Mouse (Mus musculus) CH12.LX (cell line): Measurements from ENCODE around the gene Rangrf. TPM values are rescaled to one million over a fixed set of nuclear protein-coding genes. Genes with fewer than 3 reads are reported as not detected.

Experiments used
- DNase-seq: peaks from one replicate; pipeline ENCODE4 v3.0.0-alpha.2; 2013; ENCODE audit errors: extremely low read depth
- H3K27ac ChIP-seq: 2 replicates; pipeline ENCODE4 v1.5.1; 2012; ENCODE audit warnings: low read depth, mild to moderate bottlenecking, control low read depth, moderate library complexity; ENCODE audit not compliant: insufficient read depth
- H3K27me3 ChIP-seq: replicated peaks from 2 replicates; pipeline ENCODE3; 2012; ENCODE audit warnings: inconsistent platforms
- H3K36me3 ChIP-seq, 2 experiments: replicated peaks in 1 of 2; 2 replicates each; pipeline versions ENCODE3 to v1.6.1; 2012; ENCODE audit warnings: inconsistent platforms in 1 of 2, low read length in 1 of 2, mild to moderate bottlenecking in 1 of 2, mixed read lengths in 1 of 2, moderate library complexity in 1 of 2; ENCODE audit not compliant: control insufficient read depth in 1 of 2, insufficient read depth in 1 of 2
- H3K4me1 ChIP-seq, 2 experiments: 2 replicates each; pipeline ENCODE4 v1.6.1; 2012; ENCODE audit warnings: inconsistent platforms in 1 of 2, moderate library complexity in 1 of 2; ENCODE audit not compliant: insufficient read depth in 2 of 2, control insufficient read depth in 1 of 2
- H3K4me2 ChIP-seq: 2 replicates; pipeline ENCODE4 v1.6.1; 2012; ENCODE audit warnings: low read depth, mild to moderate bottlenecking, control low read depth; ENCODE audit not compliant: poor library complexity, insufficient read depth, severe bottlenecking
- H3K4me3 ChIP-seq, 3 experiments: fragments of 150-350 bp in 1 of 3; sonication (generic) in 1 of 3; replicated peaks in 1 of 3; 2 replicates each; pipeline versions ENCODE3 to v1.5.1; 2011 to 2012; ENCODE audit warnings: low read depth in 2 of 3, low read length in 2 of 3, mild to moderate bottlenecking in 2 of 3, moderate library complexity in 2 of 3, control low read depth in 1 of 3, improper control_type of control experiment in 1 of 3, inconsistent platforms in 1 of 3, mixed read lengths in 1 of 3; ENCODE audit not compliant: poor library complexity in 1 of 3
- H3K79me2 ChIP-seq: replicated peaks from 2 replicates; pipeline ENCODE4 v1.6.1; 2012; ENCODE audit warnings: mild to moderate bottlenecking, moderate library complexity; ENCODE audit not compliant: control insufficient read depth, poor library complexity, insufficient read depth, severe bottlenecking; ENCODE audit errors: extremely low read depth
- H3K9ac ChIP-seq: 2 replicates; pipeline ENCODE4 v1.6.1; 2012; ENCODE audit warnings: low read depth, mild to moderate bottlenecking, control low read depth, moderate library complexity; ENCODE audit not compliant: insufficient read depth
- H3K9me3 ChIP-seq: replicated peaks from 2 replicates; pipeline ENCODE3; 2012; ENCODE audit warnings: low read length, inconsistent platforms, mixed read lengths
- BHLHE40 ChIP-seq: IDR thresholded peaks from 2 replicates; pipeline ENCODE4 v1.6.1; 2011; ENCODE audit warnings: mild to moderate bottlenecking, low read depth, low read length, improper control_type of control experiment
- CHD2 ChIP-seq: IDR thresholded peaks from 2 replicates; pipeline ENCODE4 v1.6.1; 2011; ENCODE audit warnings: low read length, improper control_type of control experiment
- CTCF ChIP-seq, 2 experiments: IDR thresholded peaks in 1 of 2; conservative IDR thresholded peaks in 1 of 2; 2 replicates each; pipeline ENCODE4 v1.5.1; 2011 to 2012; ENCODE audit warnings: low read depth in 2 of 2, low read length in 2 of 2, improper control_type of control experiment in 1 of 2, inconsistent platforms in 1 of 2, mild to moderate bottlenecking in 1 of 2, moderate library complexity in 1 of 2
- E2F4 ChIP-seq: IDR thresholded peaks from 2 replicates; pipeline ENCODE4 v1.6.1; 2011; ENCODE audit warnings: low read depth, low read length, improper control_type of control experiment; ENCODE audit not compliant: insufficient replicate concordance
- ELF1 ChIP-seq: IDR thresholded peaks from 2 replicates; pipeline ENCODE4 v1.6.1; 2014; ENCODE audit warnings: low read depth, mild to moderate bottlenecking, inconsistent platforms, low read length, improper control_type of control experiment
- EP300 ChIP-seq: IDR thresholded peaks from 2 replicates; pipeline ENCODE4 v1.6.1; 2011; ENCODE audit warnings: low read length, improper control_type of control experiment
- ETS1 ChIP-seq: conservative IDR thresholded peaks from 2 replicates; pipeline ENCODE4 v1.6.1; 2012; ENCODE audit warnings: low read depth, mild to moderate bottlenecking, inconsistent platforms, low read length, improper control_type of control experiment, moderate library complexity
- GABPA ChIP-seq: IDR thresholded peaks from 2 replicates; pipeline ENCODE4 v1.6.1; 2012; ENCODE audit warnings: low read depth, low read length, improper control_type of control experiment, inconsistent platforms; ENCODE audit not compliant: insufficient replicate concordance
- HCFC1 ChIP-seq: IDR thresholded peaks from 2 replicates; pipeline ENCODE4 v1.6.1; 2012; ENCODE audit warnings: low read depth, mild to moderate bottlenecking, inconsistent platforms, low read length, improper control_type of control experiment
- IRF4 ChIP-seq: IDR thresholded peaks from 2 replicates; pipeline ENCODE4 v1.6.1; 2014; ENCODE audit warnings: low read depth, mild to moderate bottlenecking, inconsistent platforms, low read length, improper control_type of control experiment
- JUN ChIP-seq: IDR thresholded peaks from 2 replicates; pipeline ENCODE4 v1.6.1; 2011; ENCODE audit warnings: low read depth, mild to moderate bottlenecking, low read length, improper control_type of control experiment, moderate library complexity; ENCODE audit not compliant: insufficient read depth
- JUND ChIP-seq: conservative IDR thresholded peaks from 2 replicates; pipeline ENCODE4 v1.6.1; 2011; ENCODE audit warnings: low read depth, low read length, improper control_type of control experiment
- KAT2A ChIP-seq: IDR thresholded peaks from 2 replicates; pipeline ENCODE4 v1.6.1; 2012; ENCODE audit warnings: low read length, improper control_type of control experiment, inconsistent platforms; ENCODE audit not compliant: insufficient replicate concordance
- MXI1 ChIP-seq: IDR thresholded peaks from 2 replicates; pipeline ENCODE4 v1.6.1; 2011; ENCODE audit warnings: mild to moderate bottlenecking, low read depth, low read length, improper control_type of control experiment
- MYC ChIP-seq: IDR thresholded peaks from 2 replicates; pipeline ENCODE4 v1.6.1; 2011; ENCODE audit warnings: low read depth, mild to moderate bottlenecking, improper control_type of control experiment, low read length
- NELFE ChIP-seq: IDR thresholded peaks from 2 replicates; pipeline ENCODE4 v1.6.1; 2011; ENCODE audit warnings: low read depth, low read length, improper control_type of control experiment
- NRF1 ChIP-seq: IDR thresholded peaks from 2 replicates; pipeline ENCODE4 v1.6.1; 2014; ENCODE audit warnings: low read depth, mild to moderate bottlenecking, inconsistent platforms, low read length, improper control_type of control experiment, moderate library complexity
- POLR2A ChIP-seq: IDR thresholded peaks from 2 replicates; pipeline ENCODE4 v1.6.1; 2011; ENCODE audit warnings: low read depth, mild to moderate bottlenecking, improper control_type of control experiment, low read length
- POLR2AphosphoS2 ChIP-seq: IDR thresholded peaks from 2 replicates; pipeline ENCODE4 v1.6.1; 2011; ENCODE audit warnings: low read depth, low read length, improper control_type of control experiment
- SIN3A ChIP-seq: IDR thresholded peaks from 2 replicates; pipeline ENCODE4 v1.6.1; 2012; ENCODE audit warnings: low read length, improper control_type of control experiment, inconsistent platforms
- TBP ChIP-seq: conservative IDR thresholded peaks from 2 replicates; pipeline ENCODE4 v1.6.1; 2011; ENCODE audit warnings: low read depth, low read length, improper control_type of control experiment
- TCF12 ChIP-seq: IDR thresholded peaks from 2 replicates; pipeline ENCODE4 v1.6.1; 2014; ENCODE audit warnings: low read depth, mild to moderate bottlenecking, inconsistent platforms, low read length, improper control_type of control experiment
- UBTF ChIP-seq: IDR thresholded peaks from 2 replicates; pipeline ENCODE4 v1.6.1; 2012; ENCODE audit warnings: low read depth, mild to moderate bottlenecking, inconsistent platforms, low read length, improper control_type of control experiment, moderate library complexity
- USF1 ChIP-seq: IDR thresholded peaks from 2 replicates; pipeline ENCODE4 v1.6.1; 2014; ENCODE audit warnings: low read depth, mild to moderate bottlenecking, inconsistent platforms, low read length, improper control_type of control experiment
- USF2 ChIP-seq: conservative IDR thresholded peaks from 2 replicates; pipeline ENCODE4 v1.6.1; 2011; ENCODE audit warnings: low read depth, low read length, improper control_type of control experiment
- ZNF384 ChIP-seq: IDR thresholded peaks from 2 replicates; pipeline ENCODE4 v1.6.1; 2012; ENCODE audit warnings: low read depth, low read length, improper control_type of control experiment, inconsistent platforms
- dilution Hi-C: fragments of 300-500 bp; cut with MboI; formaldehyde crosslinking; loops from 2 replicates; pipeline ENCODE4 v1.14.3; 2020; ENCODE audit warnings: low sequenced_read_pairs; ENCODE audit not compliant: extremely low pct_unique_long_range_greater_than_20kb, extremely low pct_ligation_motif_present
- in situ Hi-C: fragments of 300-500 bp; cut with MboI; formaldehyde crosslinking; loops from 3 replicates; pipeline ENCODE4 v1.14.3; 2019; ENCODE audit warnings: low sequenced_read_pairs, low pct_ligation_motif_present, low pct_unique_long_range_greater_than_20kb, mixed read lengths
- polyA plus RNA-seq: library from polyadenylated mRNA; unstranded; fragments of >175 nt; gene quantifications from 2 replicates; pipeline ENCODE4 v1.2.1, GENCODE M21; 2012; ENCODE audit warnings: low read depth; ENCODE audit not compliant: insufficient read length
- total RNA-seq, 2 experiments: library from RNA; depleted of rRNA; stranded (reverse); fragments of 300-350 nt in 1 of 2; fragments of >200 nt in 1 of 2; gene quantifications; 2 replicates each; pipeline ENCODE4 v1.2.3; 2012 to 2014

Gene Rangrf
- total and polyA plus RNA-seq, 3 experiments: 106 to 158 (median 111) TPM

DNA sequence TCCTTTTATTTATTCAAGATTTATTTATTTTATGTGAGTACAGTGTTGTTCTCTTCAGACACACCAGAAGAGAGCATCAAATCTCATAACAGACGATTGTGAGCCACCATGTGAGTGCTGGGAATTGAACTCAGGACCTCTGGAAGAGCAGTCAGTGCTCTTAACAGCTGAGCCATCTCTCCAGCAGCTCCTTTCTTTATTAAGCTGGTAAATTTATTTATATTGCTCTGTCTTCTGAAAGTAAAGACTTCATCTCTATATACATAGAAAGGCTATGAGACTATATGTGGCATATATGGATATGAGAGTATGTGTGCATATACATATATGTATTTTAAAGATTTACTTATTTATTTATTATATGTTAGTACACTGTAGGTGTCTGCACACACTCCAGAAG lies 34.5 kb upstream of the Rangrf start:
- in situ Hi-C loops: no loop called here
- no peak overlapping the region for H3K4me2 ChIP-seq
- peaks cover 0 to 26% of the 10 kb centered on the region in 2 experiments for H3K36me3 ChIP-seq
- no peak overlapping the region for H3K27ac ChIP-seq
- H3K4me3 ChIP-seq: no peak overlapping the region
- no peaks in the 10 kb centered on the region for H3K27me3 ChIP-seq
- H3K9me3 ChIP-seq: no peaks in the 10 kb centered on the region
- H3K4me1 ChIP-seq: peaks cover 9 to 43% of the 10 kb centered on the region in 2 experiments
- H3K79me2 ChIP-seq: peaks cover 34% of the 10 kb centered on the region
- H3K9ac ChIP-seq: no peak overlapping the region
- dilution Hi-C loops: no loop called here
- TF ChIP-seq JUN: no peak
- peak; percentile 83 for TF ChIP-seq TBP
- no peak for DNase-seq

DNA sequence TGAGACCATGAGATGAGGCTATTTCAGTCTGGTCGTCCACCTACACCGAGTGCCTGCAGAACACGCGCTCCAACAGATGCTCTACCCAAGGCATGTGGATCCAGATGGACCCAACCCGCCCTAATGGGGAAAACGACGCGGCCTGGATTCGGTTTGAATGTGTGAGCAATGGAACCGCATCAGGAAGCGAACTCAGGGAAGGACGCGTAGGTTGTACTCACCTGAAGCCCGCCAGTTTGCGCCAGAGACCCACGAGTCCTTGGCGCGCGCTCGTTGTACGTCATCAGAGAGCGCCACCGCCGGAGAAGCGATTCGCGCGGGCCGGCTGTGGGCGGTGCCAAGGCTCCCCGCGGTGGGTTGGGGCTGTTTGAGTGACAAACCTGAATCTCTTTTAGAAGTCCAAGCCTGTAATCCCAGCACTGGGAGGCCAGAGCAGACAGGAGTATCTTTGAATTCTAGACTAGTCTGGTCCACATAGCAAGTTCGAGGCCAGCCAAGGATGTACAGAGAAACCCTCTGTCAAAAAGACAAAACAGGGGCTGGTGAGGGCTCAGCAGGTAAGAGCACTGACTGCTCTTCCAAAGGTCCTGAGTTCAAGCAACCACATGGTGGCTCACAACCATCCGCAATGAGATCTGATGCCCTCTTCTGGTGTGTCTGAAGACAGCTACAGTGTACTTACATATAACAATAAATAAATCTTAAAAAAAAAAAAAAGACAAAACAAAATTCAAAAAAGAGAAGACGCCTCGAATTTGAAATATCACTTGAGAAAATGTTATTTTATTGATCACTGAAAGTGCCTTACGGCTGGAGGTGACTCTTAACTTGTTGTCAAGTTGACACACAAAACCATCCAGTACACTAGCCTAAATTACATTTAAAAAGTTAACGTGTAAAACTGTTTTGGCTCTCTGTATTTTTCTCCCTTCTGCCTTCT lies 33.5 kb upstream of the Rangrf start, which contains the start of gene Pfas:
TSS of gene Pfas (minus strand) at position 279 of the 940 bp plus-strand sequence.
- dilution Hi-C loops: no loop called here
- no peak for TF ChIP-seq CHD2
- peak; percentile 97 for TF ChIP-seq SIN3A
- peak; percentile 67; the same call in 1 of the 2 replicates for TF ChIP-seq TCF12
- peak; percentile 86; the same call in 1 of the 2 replicates for TF ChIP-seq NELFE
- TF ChIP-seq ZNF384: peak; percentile 78
- TF ChIP-seq ELF1: peak; percentile 61
- TF ChIP-seq HCFC1: peak; percentile 88
- TF ChIP-seq EP300: no peak
- TF ChIP-seq POLR2A: peak; percentile 93
- TF ChIP-seq MXI1: peak; percentile 99
- TF ChIP-seq CTCF (conservative IDR thresholded peaks at IDR 0.05 in 1 of 2, IDR thresholded peaks at IDR 0.05 in 1 of 2; ENCODE audit: low read depth in 2 of 2, low read length in 2 of 2): peak in 1 of 2 experiments; percentile 65; a peak in 2 of 4 replicates
- peak; percentile 92 for TF ChIP-seq MYC
- no peak for TF ChIP-seq USF2
- TF ChIP-seq POLR2AphosphoS2: peak; percentile 87; the same call in 1 of the 2 replicates
- peak; percentile 84 for TF ChIP-seq KAT2A
- peak; percentile 44 for TF ChIP-seq NRF1
- TF ChIP-seq IRF4: peak; percentile 45
- no peak for TF ChIP-seq BHLHE40
- peak; percentile 97 for TF ChIP-seq E2F4
- no peak for TF ChIP-seq USF1
- TF ChIP-seq GABPA: no peak
- no peak for TF ChIP-seq UBTF
- no peak; the same call in none of the 2 replicates for TF ChIP-seq JUND
- TF ChIP-seq TBP: no peak; the same call in 1 of the 2 replicates
- TF ChIP-seq ETS1: no peak; the same call in 1 of the 2 replicates
- H3K27ac ChIP-seq: peak within 1 kb of the TSS; percentile 6; the same call in 1 of the 2 replicates

More for the DNA sequence above, 33.5 kb upstream of the Rangrf start, which contains the start of gene Pfas:
- H3K4me1 ChIP-seq: peaks cover 10 to 52% of the 10 kb centered on the region in 2 experiments
- no peaks in the 10 kb centered on the region for H3K9me3 ChIP-seq
- H3K79me2 ChIP-seq: peaks cover 45% of the 10 kb centered on the region
- peak within 1 kb of the TSS; percentile 68 to 97 (median 84) for H3K4me3 ChIP-seq
- peaks cover 1 to 36% of the 10 kb centered on the region in 2 experiments for H3K36me3 ChIP-seq
- H3K9ac ChIP-seq: peak within 1 kb of the TSS; percentile 90
- in situ Hi-C loops: no loop called here
- peak; percentile 99 for DNase-seq
- no peaks in the 10 kb centered on the region for H3K27me3 ChIP-seq
- peak within 1 kb of the TSS; percentile 91 for H3K4me2 ChIP-seq
